Mouse (Mus musculus): Measurements from ENCODE around the gene Pcnx.

DNA sequence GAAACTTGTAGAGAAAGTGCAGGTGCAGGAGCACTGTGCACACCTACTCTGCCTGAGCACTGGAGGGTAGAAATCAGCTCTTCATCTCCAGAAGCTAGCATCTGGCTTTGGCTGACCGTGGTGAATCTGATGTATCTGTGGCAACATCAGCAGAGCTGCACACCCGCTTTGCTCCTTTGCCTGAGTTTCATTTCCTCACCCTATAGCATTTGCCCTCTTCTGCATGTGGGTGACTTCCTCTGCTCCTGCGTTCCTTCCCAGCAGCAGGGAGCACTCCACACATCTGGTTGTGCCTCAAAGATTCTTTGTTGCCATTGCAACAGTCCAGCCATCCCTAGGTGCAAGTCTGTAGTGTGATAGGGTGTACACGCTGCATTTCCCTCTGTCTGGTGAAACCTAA, 132.3 kb downstream of the Pcnx start:
- TF ChIP-seq POLR2A (IDR thresholded peaks at IDR 0.05; ENCODE audit: borderline replicate concordance, low read depth, low read length): no peak
- TF ChIP-seq CTCF (IDR thresholded peaks at IDR 0.05; ENCODE audit: low read depth, low read length): no peak
